Mouse (Mus musculus) C2C12 (cell line): ENCODE measurements around the gene Cuedc2. TPM values are rescaled to one million over a fixed set of nuclear protein-coding genes. Genes with fewer than 3 reads are reported as not detected.

ENCODE experiments used
- H3K27me3 ChIP-seq: one replicate; pipeline ENCODE4 v1.6.1; 2011; ENCODE audit not compliant: control insufficient read depth, insufficient read depth, insufficient read length
- H3K36me3 ChIP-seq: one replicate; pipeline ENCODE4 v1.6.1; 2011; ENCODE audit not compliant: control insufficient read depth, insufficient read depth
- H3K4me3 ChIP-seq: one replicate; pipeline ENCODE4 v1.5.1; 2011; ENCODE audit warnings: mild to moderate bottlenecking, control low read depth; ENCODE audit not compliant: poor library complexity, insufficient read depth, severe bottlenecking
- H3K79me2 ChIP-seq: one replicate; pipeline ENCODE4 v1.6.1; 2011; ENCODE audit not compliant: control insufficient read depth, insufficient read depth
- H3K79me3 ChIP-seq: one replicate; pipeline ENCODE4 v1.6.1; 2011; ENCODE audit warnings: low read depth, control low read depth
- H3ac ChIP-seq: one replicate; pipeline ENCODE3; 2011; ENCODE audit warnings: low read depth; ENCODE audit not compliant: control insufficient read depth, insufficient read length
- CEBPB ChIP-seq: IDR thresholded peaks from one replicate; pipeline ENCODE4 v1.6.1; 2011; ENCODE audit warnings: low read depth, mild to moderate bottlenecking, control low read depth, moderate library complexity
- CTCF ChIP-seq: IDR thresholded peaks from one replicate; pipeline ENCODE4 v1.5.1; 2011; ENCODE audit not compliant: control insufficient read depth, insufficient read depth, insufficient read length
- FOSL1 ChIP-seq: IDR thresholded peaks from one replicate; pipeline ENCODE4 v1.8.0; 2011; ENCODE audit warnings: mild to moderate bottlenecking, low read length; ENCODE audit not compliant: poor library complexity, insufficient read depth, severe bottlenecking
- MAX ChIP-seq: IDR thresholded peaks from one replicate; pipeline ENCODE4 v1.6.1; 2011; ENCODE audit warnings: mild to moderate bottlenecking, control low read depth
- MYOD1 ChIP-seq: IDR thresholded peaks from one replicate; pipeline ENCODE4 v1.6.1; 2011; ENCODE audit warnings: low read depth; ENCODE audit not compliant: control insufficient read depth, insufficient read length
- MYOG ChIP-seq: IDR thresholded peaks from one replicate; pipeline ENCODE4 v1.6.1; 2011; ENCODE audit not compliant: control insufficient read depth, insufficient read length; ENCODE audit errors: extremely low read depth
- USF1 ChIP-seq: IDR thresholded peaks from one replicate; pipeline ENCODE4 v1.6.1; 2011; ENCODE audit warnings: low read depth, mild to moderate bottlenecking, control low read depth, moderate library complexity
- polyA plus RNA-seq: library from polyadenylated mRNA; unstranded; fragments of >200 nt; fragmentation: generic; extraction: Trizol; gene quantifications from one replicate; pipeline ENCODE4 v1.2.1, GENCODE M21; 2012; ENCODE audit warnings: missing spikeins

Gene Cuedc2
- polyA plus RNA-seq, 1 experiment: 161 TPM

DNA sequence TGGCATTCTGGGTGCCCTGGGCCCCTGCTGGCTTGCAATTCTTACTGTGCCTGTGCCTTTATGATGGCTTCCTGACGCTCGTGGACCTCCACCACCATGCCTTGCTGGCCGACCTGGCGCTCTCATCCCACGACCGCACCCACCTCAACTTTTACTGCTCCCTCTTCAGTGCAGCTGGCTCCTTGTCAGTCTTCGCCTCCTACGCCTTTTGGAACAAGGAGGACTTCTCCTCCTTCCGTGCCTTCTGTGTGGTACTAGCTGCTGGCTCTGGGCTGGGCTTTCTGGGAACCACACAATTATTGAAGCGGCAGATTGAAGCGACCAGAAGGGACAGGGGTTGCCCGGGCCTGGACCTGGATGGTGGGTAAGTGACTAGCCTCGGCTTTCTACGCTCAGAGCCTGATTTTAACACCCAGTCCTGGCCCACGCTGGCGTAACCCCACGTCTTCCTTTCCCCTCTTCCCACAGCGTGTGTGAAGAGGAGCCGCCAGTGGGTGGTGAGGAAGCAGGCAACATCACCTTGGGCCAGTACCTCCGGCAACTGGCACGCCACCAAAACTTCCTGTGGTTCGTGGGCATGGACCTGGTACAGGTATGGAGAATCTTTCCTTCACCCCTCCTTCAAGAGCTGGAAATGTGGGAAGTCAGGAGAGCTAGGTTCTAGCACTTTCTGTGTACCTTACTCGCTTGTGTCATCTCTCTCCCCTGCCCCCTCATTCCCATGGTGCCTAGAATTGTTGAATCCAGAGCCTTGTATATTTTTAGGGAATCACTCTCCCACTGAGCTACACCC, 29.5 kb upstream of the Cuedc2 start:
- H3K79me2 ChIP-seq: no peaks in the 10 kb centered on the region
- no peaks in the 10 kb centered on the region for H3K27me3 ChIP-seq
- no peak for TF ChIP-seq MAX
- TF ChIP-seq MYOD1: no peak
- TF ChIP-seq CEBPB: no peak
- no peak for TF ChIP-seq FOSL1
- no peak for TF ChIP-seq MYOG
- TF ChIP-seq CTCF: no peak
- TF ChIP-seq USF1: no peak

DNA sequence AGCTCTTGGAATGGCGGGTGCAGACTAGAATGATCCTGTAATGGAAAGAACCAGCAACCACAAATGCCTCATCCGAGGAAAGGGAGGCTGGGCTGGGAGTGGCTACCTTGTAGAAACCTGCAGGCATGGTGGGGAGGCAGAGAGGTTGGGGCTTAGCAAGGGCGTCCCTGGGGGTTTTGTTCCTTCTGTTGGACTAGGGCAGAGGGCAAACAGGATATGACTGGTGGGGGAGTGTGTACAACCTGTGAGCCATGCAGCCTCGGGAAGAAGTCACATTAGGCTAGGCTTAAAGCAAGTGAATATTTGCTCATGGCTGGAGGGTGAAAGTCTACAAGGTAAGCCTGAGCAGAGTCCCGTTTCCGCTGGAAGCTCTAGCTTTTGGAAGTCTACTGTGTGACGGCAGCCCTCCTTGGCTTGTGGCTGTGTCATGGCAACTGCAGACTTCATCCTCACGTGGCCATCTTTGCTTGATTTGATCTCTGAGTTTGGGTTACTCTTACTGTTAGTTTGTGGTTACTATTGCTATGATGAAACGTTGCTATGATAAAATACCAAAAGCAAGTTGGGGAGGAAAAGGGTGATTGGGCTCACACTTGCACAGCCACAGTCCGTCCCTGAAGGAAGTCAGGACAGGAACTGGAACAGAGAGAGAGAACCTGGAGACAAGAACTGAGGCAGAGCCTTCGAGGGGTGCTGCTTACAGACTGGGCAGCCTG, 24.9 kb upstream of the Cuedc2 start:
- H3K79me3 ChIP-seq: no peaks in the 10 kb centered on the region
- H3K27me3 ChIP-seq: no peaks in the 10 kb centered on the region
- H3K36me3 ChIP-seq: no peaks in the 10 kb centered on the region
- H3K79me2 ChIP-seq: no peaks in the 10 kb centered on the region
- no peak overlapping the region for H3ac ChIP-seq
- TF ChIP-seq FOSL1 (no peak), USF1 (no peak), MYOD1 (no peak), MAX (no peak)
- no peak overlapping the region for H3K4me3 ChIP-seq

More for the DNA sequence above, 29.5 kb upstream of the Cuedc2 start:
- H3K4me3 ChIP-seq: no peak overlapping the region
- no peaks in the 10 kb centered on the region for H3K79me3 ChIP-seq
- no peaks in the 10 kb centered on the region for H3K36me3 ChIP-seq
- no peak overlapping the region for H3ac ChIP-seq

DNA sequence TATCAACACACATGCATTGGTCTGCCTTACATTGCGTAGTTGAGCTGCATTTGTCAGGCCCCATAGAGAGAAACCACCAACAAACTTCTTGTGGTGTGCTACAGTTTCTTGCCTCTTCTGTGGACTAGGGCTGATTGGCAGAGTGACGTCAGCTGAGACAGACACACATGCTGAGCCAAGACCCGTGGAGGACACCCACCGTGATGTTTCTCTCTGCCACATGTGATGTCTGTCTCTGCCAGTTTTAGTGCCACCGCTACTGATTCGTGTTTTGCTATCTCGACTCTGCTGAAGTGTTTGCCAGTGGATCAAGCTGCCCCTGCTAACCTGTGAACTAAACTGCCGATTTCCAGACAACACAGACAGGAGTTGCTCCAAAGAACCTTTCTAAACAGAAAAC, 23.6 kb upstream of the Cuedc2 start:
- TF ChIP-seq MYOD1 (no peak), CEBPB (no peak), MYOG (no peak), USF1 (no peak), MAX (no peak), FOSL1 (no peak), CTCF (no peak)
- Histone ChIP-seq H3K27me3 (no peaks in the 10 kb centered on the region), H3K79me3 (no peaks in the 10 kb centered on the region), H3K79me2 (no peaks in the 10 kb centered on the region), H3K4me3 (no peak overlapping the region), H3K36me3 (no peaks in the 10 kb centered on the region), H3ac (no peak overlapping the region)

- H3K4me3 ChIP-seq: no peak overlapping the region
- no peaks in the 10 kb centered on the region for H3K36me3 ChIP-seq
- no peaks in the 10 kb centered on the region for H3K27me3 ChIP-seq
- no peaks in the 10 kb centered on the region for H3K79me2 ChIP-seq
- no peak overlapping the region for H3ac ChIP-seq
- no peaks in the 10 kb centered on the region for H3K79me3 ChIP-seq
- TF ChIP-seq USF1: no peak
- no peak for TF ChIP-seq MYOG
- no peak for TF ChIP-seq MYOD1
- TF ChIP-seq MAX: no peak
- no peak for TF ChIP-seq FOSL1
- TF ChIP-seq CTCF: no peak
- TF ChIP-seq CEBPB: no peak
Observed at GRCm38 (mm10) chr19:46358381-46358780, 19.9 kb upstream of the Cuedc2 start.

DNA sequence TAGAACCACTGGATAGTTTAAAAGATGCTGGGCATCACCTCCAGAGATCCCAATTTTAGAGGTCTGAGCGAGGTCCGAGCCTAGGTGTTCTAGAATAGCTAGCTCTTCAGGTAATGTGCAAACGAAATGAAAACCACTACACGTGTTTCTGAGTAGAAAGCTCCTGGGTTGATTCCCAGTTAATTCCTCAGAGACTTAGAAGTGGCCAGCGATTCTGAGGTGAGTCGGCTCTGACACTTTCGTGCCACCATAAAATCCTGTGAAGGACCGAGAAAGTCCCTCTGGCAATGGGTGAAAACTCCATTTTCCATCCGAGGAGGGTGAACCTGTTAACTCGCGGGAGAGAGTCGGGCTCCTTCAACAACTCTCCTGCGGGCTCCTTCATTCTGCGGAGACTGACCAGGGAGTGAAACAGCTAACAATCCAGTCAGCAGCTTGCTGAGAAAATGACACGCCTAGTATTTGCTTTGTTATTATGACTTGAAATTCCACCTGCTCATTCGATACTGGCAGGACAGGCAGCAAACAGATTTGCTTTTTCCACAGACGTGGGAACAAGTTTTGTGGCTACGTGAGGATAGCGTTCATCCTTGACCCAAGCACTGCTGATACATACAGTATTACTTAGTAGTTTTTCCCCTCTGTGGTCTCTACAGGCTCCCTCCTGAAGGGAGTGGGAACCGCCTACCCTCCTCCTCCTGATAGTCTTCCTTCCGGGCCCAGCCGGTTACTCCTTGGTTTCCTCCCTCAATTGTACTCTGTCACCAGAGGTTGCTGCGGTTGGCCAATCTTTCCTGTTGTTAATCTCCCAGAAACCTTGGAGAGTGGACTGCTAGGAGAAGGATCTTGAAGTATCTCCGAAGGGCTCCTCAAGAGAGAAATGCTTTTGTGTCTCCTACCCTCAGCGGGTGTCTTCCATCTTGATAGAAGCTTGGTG, 19.1 kb upstream of the Cuedc2 start:
- H3K36me3 ChIP-seq: no peaks in the 10 kb centered on the region
- H3K27me3 ChIP-seq: no peaks in the 10 kb centered on the region
- H3ac ChIP-seq: no peak overlapping the region
- TF ChIP-seq CEBPB (no peak), MAX (no peak), MYOD1 (no peak), USF1 (no peak)
- H3K79me3 ChIP-seq: no peaks in the 10 kb centered on the region
- H3K4me3 ChIP-seq: no peak overlapping the region
- H3K79me2 ChIP-seq: no peaks in the 10 kb centered on the region
